Mouse (Mus musculus) gastrocnemius, adult 2 months (tissue): ENCODE measurements around the gene Entpd8. TPM values are rescaled to one million over a fixed set of nuclear protein-coding genes. Genes with fewer than 3 reads are reported as not detected.

Experiments used
- DNase-seq: peaks from one replicate; pipeline ENCODE4 v3.0.0; 2022
- H3K27ac ChIP-seq: fragments of 200-600 bp; 2 replicates; pipeline ENCODE4 v1.8.1; 2022; ENCODE audit warnings: mild to moderate bottlenecking
- H3K4me3 ChIP-seq: fragments of 200-600 bp; 2 replicates; pipeline ENCODE4 v1.8.1; 2022; ENCODE audit warnings: mild to moderate bottlenecking, moderate library complexity
- CTCF ChIP-seq: fragments of 200-600 bp; IDR thresholded peaks from 2 replicates; pipeline ENCODE4 v1.8.1; 2022; ENCODE audit warnings: antibody characterized with exemption, mild to moderate bottlenecking, moderate library complexity
- intact Hi-C: fragments of 180-260 bp; cut with DNase I; formaldehyde crosslinking; loops from one replicate; pipeline ENCODE4 v1.15.1; 2025
- total RNA-seq, 2 experiments: library from RNA; stranded (reverse); gene quantifications; 2 replicates each; pipeline ENCODE4 v1.2.3; 2021

The Entpd8 gene
- total RNA-seq, 2 experiments from 2014 or later = not detected

GRCm38 (mm10) chr2:25066552-25066951, 13.6 kb upstream of the Entpd8 start:
- Histone ChIP-seq H3K4me3 (no peak overlapping the region), H3K27ac (no peak overlapping the region)
- TF ChIP-seq CTCF = no peak
- DNase-seq = no peak
- intact Hi-C loops = no loop called here

- TF ChIP-seq CTCF = no peak
- no peak overlapping the region for H3K27ac ChIP-seq
- no peak for DNase-seq
- H3K4me3 ChIP-seq = no peak overlapping the region
- intact Hi-C loops = no loop called here
Observed at GRCm38 (mm10) chr2:25069537-25069936, 10.6 kb upstream of the Entpd8 start.

- no peak; the same call in 1 of the 2 replicates for TF ChIP-seq CTCF
- no peak for DNase-seq
- no peak overlapping the region for H3K4me3 ChIP-seq
- intact Hi-C loops = no loop called here
- no peak overlapping the region for H3K27ac ChIP-seq
Observed at GRCm38 (mm10) chr2:25072398-25072797, 7.7 kb upstream of the Entpd8 start.

GRCm38 (mm10) chr2:25075506-25075905, 4.6 kb upstream of the Entpd8 start:
- intact Hi-C loops = no loop called here
- peak; percentile 41 for DNase-seq
- Histone ChIP-seq H3K4me3 (no peak overlapping the region), H3K27ac (no peak overlapping the region)
- no peak for TF ChIP-seq CTCF

GRCm38 (mm10) chr2:25078967-25079366, 1.1 kb upstream of the Entpd8 start:
- Histone ChIP-seq H3K27ac (no peak overlapping the region), H3K4me3 (no peak overlapping the region)
- no peak for TF ChIP-seq CTCF
- no peak for DNase-seq
- intact Hi-C loops = no loop called here

- no peak overlapping the region for H3K4me3 ChIP-seq
- no peak for DNase-seq
- intact Hi-C loops = no loop called here
- TF ChIP-seq CTCF = no peak
- no peak overlapping the region for H3K27ac ChIP-seq
Observed at GRCm38 (mm10) chr2:25083697-25084096, 3.6 kb downstream of the Entpd8 start.

GRCm38 (mm10) chr2:25085571-25085970, 5.5 kb downstream of the Entpd8 start:
- intact Hi-C loops = no loop called here
- Histone ChIP-seq H3K4me3 (no peak overlapping the region), H3K27ac (no peak overlapping the region)
- DNase-seq = no peak
- no peak for TF ChIP-seq CTCF

GRCm38 (mm10) chr2:25087842-25088241, 7.7 kb downstream of the Entpd8 start:
- intact Hi-C loops = no loop called here
- Histone ChIP-seq H3K27ac (no peak overlapping the region), H3K4me3 (no peak overlapping the region)
- TF ChIP-seq CTCF = no peak
- DNase-seq = no peak

GRCm38 (mm10) chr2:25088636-25089035, 8.5 kb downstream of the Entpd8 start:
- no peak for DNase-seq
- no peak overlapping the region for H3K27ac ChIP-seq
- intact Hi-C loops = no loop called here
- no peak for TF ChIP-seq CTCF
- no peak overlapping the region for H3K4me3 ChIP-seq

GRCm38 (mm10) chr2:25094785-25095108, 14.6 kb downstream of the Entpd8 start:
- DNase-seq = no peak
- TF ChIP-seq CTCF = no peak
- intact Hi-C loops = no loop called here
- no peak overlapping the region for H3K27ac ChIP-seq
- H3K4me3 ChIP-seq = no peak overlapping the region

- TF ChIP-seq CTCF = no peak
- no peak for DNase-seq
- H3K4me3 ChIP-seq = no peak within 1 kb of the TSS
- H3K27ac ChIP-seq = no peak within 1 kb of the TSS
- intact Hi-C loops = no loop called here
Observed at GRCm38 (mm10) chr2:25095109-25095850, 15.2 kb downstream of the Entpd8 start, which contains the start of gene Noxa1. Noxa1 (minus strand) TSS chr2:25095149.

- intact Hi-C loops = no loop called here
- Histone ChIP-seq H3K4me3 (no peak overlapping the region), H3K27ac (no peak overlapping the region)
- DNase-seq = no peak
- no peak for TF ChIP-seq CTCF
Observed at GRCm38 (mm10) chr2:25098005-25098615, 18.0 kb downstream of the Entpd8 start.

- Histone ChIP-seq H3K4me3 (no peak overlapping the region), H3K27ac (no peak overlapping the region)
- DNase-seq = no peak
- TF ChIP-seq CTCF = peak; percentile 62
- intact Hi-C loops = no loop called here
Observed at GRCm38 (mm10) chr2:25098956-25099355, 18.9 kb downstream of the Entpd8 start.

- intact Hi-C loops = no loop called here
- no peak overlapping the region for H3K27ac ChIP-seq
- DNase-seq = no peak
- no peak for TF ChIP-seq CTCF
- H3K4me3 ChIP-seq = no peak overlapping the region
Observed at GRCm38 (mm10) chr2:25099703-25100102, 19.6 kb downstream of the Entpd8 start.
